Mouse (Mus musculus): ENCODE measurements at regions not wholly inside any gene's neighbourhood (a gene's known extent, or its start where the extent isn't known, plus 50 kb on each side); places are given as distances from the start of the nearest gene placed in this dataset.

DNA sequence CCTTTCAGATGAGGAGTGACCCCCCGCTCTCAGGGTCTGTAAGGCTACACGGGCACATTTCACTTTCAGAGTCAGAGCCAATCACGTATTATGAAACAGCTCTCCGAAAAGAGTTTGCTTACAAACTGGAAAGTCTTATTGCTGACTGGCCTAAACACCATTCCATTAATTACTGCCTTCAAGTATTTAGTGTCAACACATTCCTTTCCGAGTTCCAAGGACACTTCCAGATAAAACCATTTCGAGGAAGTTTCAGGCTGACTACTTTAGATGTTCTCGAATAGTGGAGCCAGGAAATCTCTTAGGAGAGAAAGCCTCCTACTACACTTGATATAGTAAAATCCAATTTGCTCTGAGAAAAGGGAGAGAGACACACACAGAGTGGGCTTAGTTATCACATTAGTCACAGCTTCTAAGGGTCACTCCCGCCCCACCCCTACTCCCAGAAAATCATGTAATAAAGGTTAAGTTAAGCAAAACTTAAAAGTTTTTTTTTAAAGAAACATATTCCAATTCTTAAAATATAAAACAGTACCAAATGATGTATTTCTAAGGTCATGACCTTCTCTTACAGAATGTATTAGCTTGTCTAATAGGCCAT is 136.3 kb upstream of the Gm4301 start:
- in situ Hi-C loops (cut with MboI; ENCODE audit: low pct_ligation_motif_present, low pct_unique_long_range_greater_than_20kb, low sequenced_read_pairs), result no loop called here
- Histone ChIP-seq H3K36me3 (replicated peaks in 1 of 2; ENCODE audit: control insufficient read depth in 1 of 2, insufficient read depth in 1 of 2, low read length in 1 of 2) (no peaks in the 10 kb centered on the region), H3K27me3 (replicated peaks) (no peaks in the 10 kb centered on the region), H3K79me2 (replicated peaks; ENCODE audit: control insufficient read depth, extremely low read depth, insufficient read depth, poor library complexity, severe bottlenecking) (no peaks in the 10 kb centered on the region), H3K9ac (ENCODE audit: insufficient read depth, low read depth) (no peak overlapping the region), H3K4me2 (ENCODE audit: insufficient read depth, low read depth, poor library complexity, severe bottlenecking) (no peak overlapping the region), H3K4me3 (replicated peaks in 1 of 3; ENCODE audit: low read depth in 2 of 3, low read length in 2 of 3, poor library complexity in 1 of 3) (no peak overlapping the region), H3K27ac (ENCODE audit: insufficient read depth, low read depth) (no peak overlapping the region), H3K4me1 (ENCODE audit: control insufficient read depth in 1 of 2, insufficient read depth in 2 of 2) (no peaks in the 10 kb centered on the region), H3K9me3 (replicated peaks; ENCODE audit: low read length) (peaks cover 26% of the 10 kb centered on the region)
- dilution Hi-C loops (cut with MboI; ENCODE audit: extremely low pct_ligation_motif_present, extremely low pct_unique_long_range_greater_than_20kb, low sequenced_read_pairs), result no loop called here
- DNase-seq (ENCODE audit: extremely low read depth), result no peak
- TF ChIP-seq MAZ (IDR thresholded peaks at IDR 0.05; ENCODE audit: low read depth, low read length), result no peak
- no peak for TF ChIP-seq MAX (IDR thresholded peaks at IDR 0.05; ENCODE audit: low read length)
- TF ChIP-seq PAX5 (IDR thresholded peaks at IDR 0.05; ENCODE audit: low read length), result no peak
- TF ChIP-seq KAT2A (IDR thresholded peaks at IDR 0.05; ENCODE audit: insufficient replicate concordance, low read length), result no peak
- TF ChIP-seq ETS1 (conservative IDR thresholded peaks at IDR 0.05; ENCODE audit: low read depth, low read length), result no peak
- TF ChIP-seq USF1 (IDR thresholded peaks at IDR 0.05; ENCODE audit: low read depth, low read length), result no peak
- no peak for TF ChIP-seq ZMIZ1 (IDR thresholded peaks at IDR 0.05; ENCODE audit: low read depth, low read length)
- TF ChIP-seq NELFE (IDR thresholded peaks at IDR 0.05; ENCODE audit: low read depth, low read length), result no peak
- no peak for TF ChIP-seq ZNF384 (IDR thresholded peaks at IDR 0.05; ENCODE audit: low read depth, low read length)
- TF ChIP-seq IRF4 (IDR thresholded peaks at IDR 0.05; ENCODE audit: low read depth, low read length), result no peak

DNA sequence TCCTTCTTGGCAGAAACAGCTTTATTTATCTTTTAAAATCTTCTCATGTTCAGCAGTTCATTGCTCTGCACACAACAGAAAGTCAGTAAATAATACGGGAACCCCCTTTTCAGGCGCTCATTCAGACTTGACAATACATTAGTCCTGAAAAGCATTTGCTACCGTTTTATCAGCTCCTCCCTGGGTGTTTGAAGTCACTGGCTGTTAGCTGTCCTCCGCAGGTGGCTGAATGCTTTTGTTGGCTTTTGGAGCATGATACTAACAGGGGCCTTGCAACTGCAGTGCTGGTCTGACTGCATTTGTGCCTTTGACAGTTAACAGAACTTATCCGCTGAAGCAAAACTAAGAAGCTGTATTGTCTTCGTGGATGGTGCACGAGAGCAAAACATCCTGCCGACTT is 135.0 kb upstream of the Gm4301 start:
- DNase-seq (ENCODE audit: extremely low read depth), result no peak
- H3K27me3 ChIP-seq (replicated peaks), result no peaks in the 10 kb centered on the region
- TF ChIP-seq CHD1 (IDR thresholded peaks at IDR 0.05; ENCODE audit: low read depth, low read length) (no peak), NELFE (IDR thresholded peaks at IDR 0.05; ENCODE audit: low read depth, low read length) (no peak), JUN (IDR thresholded peaks at IDR 0.05; ENCODE audit: insufficient read depth, low read depth, low read length) (no peak), ZMIZ1 (IDR thresholded peaks at IDR 0.05; ENCODE audit: low read depth, low read length) (no peak), TBP (conservative IDR thresholded peaks at IDR 0.05; ENCODE audit: low read depth, low read length) (no peak), MAX (IDR thresholded peaks at IDR 0.05; ENCODE audit: low read length) (no peak), NRF1 (IDR thresholded peaks at IDR 0.05; ENCODE audit: low read depth, low read length) (no peak), MXI1 (IDR thresholded peaks at IDR 0.05; ENCODE audit: low read depth, low read length) (no peak), SMC3 (IDR thresholded peaks at IDR 0.05; ENCODE audit: low read depth, low read length) (no peak), E2F4 (IDR thresholded peaks at IDR 0.05; ENCODE audit: insufficient replicate concordance, low read depth, low read length) (no peak), RAD21 (IDR thresholded peaks at IDR 0.05; ENCODE audit: low read depth, low read length) (no peak), ZKSCAN1 (IDR thresholded peaks at IDR 0.05; ENCODE audit: borderline replicate concordance, low read depth, low read length) (no peak), ZNF384 (IDR thresholded peaks at IDR 0.05; ENCODE audit: low read depth, low read length) (no peak), MEF2A (IDR thresholded peaks at IDR 0.05; ENCODE audit: borderline replicate concordance, low read depth, low read length) (no peak)

More for the DNA sequence above, 135.0 kb upstream of the Gm4301 start:
- Histone ChIP-seq H3K27ac (ENCODE audit: insufficient read depth, low read depth) (no peak overlapping the region), H3K36me3 (replicated peaks in 1 of 2; ENCODE audit: control insufficient read depth in 1 of 2, insufficient read depth in 1 of 2, low read length in 1 of 2) (no peaks in the 10 kb centered on the region), H3K4me3 (replicated peaks in 1 of 3; ENCODE audit: low read depth in 2 of 3, low read length in 2 of 3, poor library complexity in 1 of 3) (no peak overlapping the region), H3K4me1 (ENCODE audit: control insufficient read depth in 1 of 2, insufficient read depth in 2 of 2) (no peaks in the 10 kb centered on the region), H3K9me3 (replicated peaks; ENCODE audit: low read length) (peaks cover 20% of the 10 kb centered on the region), H3K9ac (ENCODE audit: insufficient read depth, low read depth) (no peak overlapping the region), H3K4me2 (ENCODE audit: insufficient read depth, low read depth, poor library complexity, severe bottlenecking) (no peak overlapping the region), H3K79me2 (replicated peaks; ENCODE audit: control insufficient read depth, extremely low read depth, insufficient read depth, poor library complexity, severe bottlenecking) (no peaks in the 10 kb centered on the region)
- dilution Hi-C loops (cut with MboI; ENCODE audit: extremely low pct_ligation_motif_present, extremely low pct_unique_long_range_greater_than_20kb, low sequenced_read_pairs), result no loop called here
- in situ Hi-C loops (cut with MboI; ENCODE audit: low pct_ligation_motif_present, low pct_unique_long_range_greater_than_20kb, low sequenced_read_pairs), result no loop called here

Measured in CH12.LX (cell line).